Mouse (Mus musculus) heart, adult 2 months (tissue): ENCODE data around the gene Tcf7l2. TPM values are rescaled to one million over a fixed set of nuclear protein-coding genes. Genes with fewer than 3 reads are reported as not detected.

Source experiments
- DNase-seq, 2 experiments: peaks; one replicate each; pipeline ENCODE4 v3.0.0; 2021
- H3K27ac ChIP-seq: fragments of 200-600 bp; 2 replicates; pipeline ENCODE4 v1.8.1; 2022
- H3K27me3 ChIP-seq: fragments of 200-500 bp; 2 replicates; pipeline ENCODE4 v1.6.1; 2012; ENCODE audit warnings: mild to moderate bottlenecking, low read length, inconsistent platforms, mixed read lengths; ENCODE audit not compliant: control insufficient read depth, insufficient read depth
- H3K36me3 ChIP-seq: fragments of 200-500 bp; 2 replicates; pipeline ENCODE4 v1.6.1; 2012; ENCODE audit warnings: low read length, inconsistent platforms; ENCODE audit not compliant: control insufficient read depth, insufficient read depth
- H3K4me1 ChIP-seq: fragments of 200-500 bp; 2 replicates; pipeline ENCODE4 v1.6.1; 2011; ENCODE audit warnings: low read length; ENCODE audit not compliant: control insufficient read depth, insufficient read depth
- H3K4me3 ChIP-seq: fragments of 200-600 bp; 2 replicates; pipeline ENCODE4 v1.8.1; 2022
- H3K79me2 ChIP-seq: fragments of 200-500 bp; replicated peaks from 2 replicates; pipeline ENCODE4 v1.6.1; 2012; ENCODE audit warnings: mild to moderate bottlenecking, inconsistent platforms, low read length, moderate library complexity, mixed read lengths; ENCODE audit not compliant: control insufficient read depth, insufficient read depth
- H3K9ac ChIP-seq: fragments of 200-500 bp; 2 replicates; pipeline ENCODE4 v1.6.1; 2012; ENCODE audit warnings: low read depth, mild to moderate bottlenecking, control low read depth, inconsistent platforms, low read length, mixed read lengths
- CTCF ChIP-seq: fragments of 200-600 bp; IDR thresholded peaks from 2 replicates; pipeline ENCODE4 v1.8.1; 2022; ENCODE audit warnings: antibody characterized with exemption, mild to moderate bottlenecking, moderate library complexity
- EP300 ChIP-seq: fragments of 200-500 bp; IDR thresholded peaks from 2 replicates; pipeline ENCODE4 v1.6.1; 2011; ENCODE audit warnings: low read depth, low read length, control low read depth; ENCODE audit not compliant: insufficient read depth
- POLR2A ChIP-seq: fragments of 200-500 bp; IDR thresholded peaks from 2 replicates; pipeline ENCODE4 v1.6.1; 2011; ENCODE audit warnings: mild to moderate bottlenecking, low read depth, low read length, control low read depth; ENCODE audit not compliant: insufficient read depth
- WGBS: fragments of 180-500 bp; shearing (Covaris S2); methylation state at CpG from one replicate; pipeline ENCODE4 v1.1.7; 2018; 5-methylcytosine and 5-hydroxymethylcytosine counted together
- intact Hi-C: fragments of 180-260 bp; cut with DNase I; formaldehyde crosslinking; loops from one replicate; pipeline ENCODE4 v1.15.1; 2025
- polyA plus RNA-seq: library from polyadenylated mRNA; depleted of rRNA; stranded (reverse); fragments of >200 nt; gene quantifications from 2 replicates; pipeline ENCODE4 v1.2.3, GENCODE M21; 2012
- total RNA-seq, 2 experiments: library from RNA; stranded (reverse); gene quantifications; 2 replicates each; pipeline ENCODE4 v1.2.3; 2021

Tcf7l2 gene
- total and polyA plus RNA-seq, 3 experiments = 11.1 to 14.4 (median 13.9) TPM

- H3K4me1 ChIP-seq = peaks cover 6% of the 10 kb centered on the region
- no peaks in the 10 kb centered on the region for H3K27me3 ChIP-seq
- H3K4me3 ChIP-seq = no peak overlapping the region
- DNase-seq = no peak
- intact Hi-C loops = no loop called here
- H3K27ac ChIP-seq = peak overlapping the region; percentile 9; the same call in 1 of the 2 replicates
- WGBS = 50% methylated on average over 11 of the region's 11 CpGs
- TF ChIP-seq CTCF (no peak), EP300 (no peak), POLR2A (no peak)
- no peak overlapping the region for H3K9ac ChIP-seq
- no peaks in the 10 kb centered on the region; the same call in 1 of the 2 replicates for H3K36me3 ChIP-seq
- peaks cover 5% of the 10 kb centered on the region; the same call in 1 of the 2 replicates for H3K79me2 ChIP-seq
These were observed 27.3 kb downstream of the Tcf7l2 start for GRCm38 (mm10) chr19:55768889-55769288.

- H3K79me2 ChIP-seq = peaks cover 3% of the 10 kb centered on the region; the same call in 1 of the 2 replicates
- no peaks in the 10 kb centered on the region; the same call in 1 of the 2 replicates for H3K36me3 ChIP-seq
- no peak overlapping the region for H3K27ac ChIP-seq
- H3K4me1 ChIP-seq = peaks cover 2% of the 10 kb centered on the region; the same call in 1 of the 2 replicates
- no peak overlapping the region for H3K9ac ChIP-seq
- DNase-seq = no peak
- 35% methylated on average over 4 of the region's 4 CpGs for WGBS
- H3K4me3 ChIP-seq = no peak overlapping the region
- intact Hi-C loops = no loop called here
- TF ChIP-seq CTCF (no peak), POLR2A (no peak), EP300 (no peak)
- no peaks in the 10 kb centered on the region for H3K27me3 ChIP-seq
These were observed 32.7 kb downstream of the Tcf7l2 start for GRCm38 (mm10) chr19:55774334-55774733.

DNA sequence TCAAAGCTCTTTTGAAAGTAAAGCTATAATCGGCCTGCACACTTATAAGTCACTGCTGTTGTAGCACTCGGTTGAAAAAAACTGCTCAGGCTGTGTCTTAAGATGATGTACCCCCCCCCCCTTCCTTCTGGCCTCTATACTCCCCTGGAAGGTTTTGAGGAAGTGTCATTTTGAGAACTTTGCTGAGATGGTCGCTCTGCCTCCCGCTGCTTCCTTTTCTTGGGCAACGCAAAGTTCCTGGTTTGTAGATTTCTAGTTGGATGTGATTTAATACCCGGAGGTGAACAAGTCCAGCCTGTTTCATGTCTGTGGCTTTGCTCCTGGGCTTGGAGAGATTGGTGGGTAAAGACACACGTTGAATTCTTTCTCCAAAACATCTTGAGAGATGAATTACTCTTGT, 33.2 kb downstream of the Tcf7l2 start:
- Histone ChIP-seq H3K4me3 (no peak overlapping the region), H3K27ac (no peak overlapping the region), H3K4me1 (peaks cover 4% of the 10 kb centered on the region), H3K27me3 (no peaks in the 10 kb centered on the region), H3K36me3 (no peaks in the 10 kb centered on the region; the same call in 1 of the 2 replicates), H3K79me2 (peaks cover 3% of the 10 kb centered on the region; the same call in 1 of the 2 replicates), H3K9ac (no peak overlapping the region)
- DNase-seq = no peak
- intact Hi-C loops = no loop called here
- TF ChIP-seq EP300 = no peak
- no peak for TF ChIP-seq POLR2A
- no peak for TF ChIP-seq CTCF
- 44% methylated on average over 7 of the region's 7 CpGs for WGBS

GRCm38 (mm10) chr19:55779871-55780270, 38.3 kb downstream of the Tcf7l2 start:
- DNase-seq = no peak
- TF ChIP-seq EP300 = no peak
- no peak for TF ChIP-seq POLR2A
- TF ChIP-seq CTCF = no peak
- Histone ChIP-seq H3K79me2 (peaks cover 5% of the 10 kb centered on the region), H3K4me3 (no peak overlapping the region), H3K36me3 (no peaks in the 10 kb centered on the region), H3K9ac (no peak overlapping the region), H3K27me3 (no peaks in the 10 kb centered on the region), H3K27ac (no peak overlapping the region), H3K4me1 (peaks cover 7% of the 10 kb centered on the region)
- WGBS = 68% methylated on average over 10 of the region's 10 CpGs
- intact Hi-C loops = no loop called here

GRCm38 (mm10) chr19:55781087-55781486, 39.5 kb downstream of the Tcf7l2 start:
- H3K27ac ChIP-seq = no peak overlapping the region
- no peak overlapping the region for H3K4me3 ChIP-seq
- peaks cover 5% of the 10 kb centered on the region for H3K79me2 ChIP-seq
- TF ChIP-seq EP300 = no peak
- TF ChIP-seq CTCF = no peak
- no peak for TF ChIP-seq POLR2A
- no peak for DNase-seq
- WGBS = 64% methylated on average over 10 of the region's 10 CpGs
- intact Hi-C loops = no loop called here
- no peak overlapping the region for H3K9ac ChIP-seq
- H3K4me1 ChIP-seq = peaks cover 7% of the 10 kb centered on the region
- H3K36me3 ChIP-seq = no peaks in the 10 kb centered on the region
- no peaks in the 10 kb centered on the region for H3K27me3 ChIP-seq

DNA sequence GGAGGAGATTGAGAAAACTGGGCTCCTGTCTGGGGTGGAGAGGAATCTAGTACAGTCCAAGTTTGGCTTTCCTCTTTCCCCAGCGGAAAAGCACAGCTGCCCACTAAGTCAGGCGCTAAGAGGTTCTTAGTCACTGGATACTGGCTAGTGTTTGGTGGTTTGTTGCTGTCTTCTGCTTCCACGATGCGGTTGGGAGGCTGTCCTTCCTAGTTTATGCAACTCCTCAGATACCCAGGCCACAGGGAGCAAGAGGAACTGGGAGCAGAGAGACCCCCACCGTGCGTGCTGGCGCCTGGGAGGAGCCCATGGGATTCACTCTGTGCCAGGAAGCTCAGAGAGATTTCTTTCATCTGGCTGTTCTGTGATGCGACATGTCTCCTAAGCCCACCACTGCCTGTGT, 40.1 kb downstream of the Tcf7l2 start:
- peaks cover 2% of the 10 kb centered on the region for H3K79me2 ChIP-seq
- H3K27ac ChIP-seq = no peak overlapping the region
- no peak overlapping the region for H3K9ac ChIP-seq
- peak in 1 of 2 experiments; percentile 40 for DNase-seq
- no peaks in the 10 kb centered on the region for H3K36me3 ChIP-seq
- TF ChIP-seq POLR2A = no peak
- TF ChIP-seq EP300 = no peak
- TF ChIP-seq CTCF = no peak
- intact Hi-C loops = no loop called here
- 57% methylated on average over 8 of the region's 8 CpGs for WGBS
- H3K4me3 ChIP-seq = no peak overlapping the region
- H3K27me3 ChIP-seq = no peaks in the 10 kb centered on the region
- H3K4me1 ChIP-seq = peaks cover 7% of the 10 kb centered on the region
